In the genomic region with DNA sequence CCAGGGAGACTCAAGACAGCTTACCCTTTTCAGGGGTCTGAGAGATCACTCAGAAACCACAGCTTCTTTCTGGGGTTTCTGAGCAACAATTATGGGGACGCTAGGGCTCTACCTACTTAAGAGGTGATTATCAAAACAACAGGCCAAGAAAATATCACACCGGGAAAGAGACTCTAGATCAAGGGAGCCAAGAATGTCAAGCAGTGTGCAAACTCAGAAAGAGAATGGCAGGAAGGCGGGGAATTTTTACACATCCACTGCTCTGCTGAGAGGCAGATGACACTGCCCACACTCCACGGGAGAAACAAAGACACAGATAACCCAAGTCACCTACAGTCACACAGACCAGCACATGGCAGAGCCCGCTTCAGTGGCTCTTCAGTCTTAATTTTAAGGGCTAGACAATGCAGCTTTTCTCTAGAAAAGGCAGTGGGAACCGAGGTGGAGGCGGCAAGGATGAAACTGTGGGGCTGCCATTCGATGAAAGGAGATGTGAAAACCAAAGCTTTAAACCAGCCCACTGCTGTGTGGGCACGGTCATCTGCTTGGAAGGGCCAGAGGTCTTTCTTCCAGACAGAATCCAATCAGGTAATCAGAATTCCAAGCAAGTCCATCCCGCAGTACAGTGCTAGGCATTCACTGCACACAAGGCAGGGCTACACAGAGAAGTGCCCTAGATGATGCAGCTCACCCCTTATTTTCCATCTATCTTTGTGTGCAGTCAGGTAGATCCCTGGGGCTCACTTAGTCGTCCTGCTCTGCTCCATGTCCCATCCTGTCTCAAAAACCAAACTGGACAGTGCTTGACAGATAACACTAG, we compare ENCODE assay signal across 10 mouse cellular contexts. TPM values are rescaled to one million over a fixed set of nuclear protein-coding genes. Genes with fewer than 3 reads are reported as not detected.
A peak's percentile ranks its signal among the peaks of the same experiment; 100 is the strongest.
DNase-seq lines count a peak whose midpoint lies in the region; ATAC-seq lines count a peak whose summit lies in the region.
"Had no signal": no experiment of that assay in that cellular context is flagged by ENCODE, and none has a peak within 500 bp of the region (broad histone marks: within the 10 kb centered on the region; RNA-seq: fewer than 3 reads in every experiment).

No protein-coding gene starts in this region.

- no peak for DNase-seq in heart, embryonic 10.5 days (ENCODE audit: low spot score)
- no peak for DNase-seq in heart, postnatal 4 days
- DNase-seq in neural tube, embryonic 10.5 days (ENCODE audit: extremely low spot score, low spot score) = no peak
- DNase-seq in hindbrain, embryonic 14.5 days (ENCODE audit: low spot score) = no peak
- no peak for DNase-seq in cerebellum, adult 9-11 months
- no peak for DNase-seq in adrenal gland, adult 8-10 months
- DNase-seq: lung, postnatal 36 days; retina, postnatal 1 day had no signal

- peak overlapping the region; percentile 31; the same call in 1 of the 2 replicates for H3K27ac ChIP-seq in heart, embryonic 10.5 days
- peak overlapping the region; percentile 4; the same call in 1 of the 2 replicates for H3K27ac ChIP-seq in neural tube, embryonic 13.5 days (replicated peaks)
- H3K27ac ChIP-seq in hindbrain, embryonic 14.5 days = 0 out of 2 replicates have a peak overlapping the region, but pooled peaks have one; percentile 53
- H3K27ac ChIP-seq in stomach, embryonic 15.5 days = 0 out of 2 replicates have a peak overlapping the region, but pooled peaks have one; percentile 23

- no peak for ATAC-seq in neural tube, embryonic 13.5 days (ENCODE audit: low read depth)
- no peak for ATAC-seq in hindbrain, embryonic 14.5 days (ENCODE audit: low FRiP score)
- no peak for ATAC-seq in stomach, embryonic 15.5 days (ENCODE audit: insufficient read depth, low FRiP score, low read depth)

- H3K9me3 ChIP-seq in heart, embryonic 10.5 days = no peaks in the 10 kb centered on the region
- no peaks in the 10 kb centered on the region for H3K9me3 ChIP-seq in neural tube, embryonic 13.5 days
- no peaks in the 10 kb centered on the region for H3K9me3 ChIP-seq in hindbrain, embryonic 14.5 days (ENCODE audit: control insufficient read depth, low read length)
- no peaks in the 10 kb centered on the region for H3K9me3 ChIP-seq in stomach, embryonic 15.5 days

- no peaks in the 10 kb centered on the region for H3K27me3 ChIP-seq in heart, embryonic 10.5 days (ENCODE audit: insufficient read depth, poor library complexity, severe bottlenecking)
- no peaks in the 10 kb centered on the region for H3K27me3 ChIP-seq in neural tube, embryonic 13.5 days
- no peaks in the 10 kb centered on the region for H3K27me3 ChIP-seq in hindbrain, embryonic 14.5 days (ENCODE audit: control insufficient read depth, insufficient read depth, low read length)
- H3K27me3 ChIP-seq in stomach, embryonic 15.5 days (replicated peaks) = no peaks in the 10 kb centered on the region

- 58% methylated on average over 11 of the region's 11 CpGs for WGBS in heart, embryonic 10.5 days
- WGBS in neural tube, embryonic 13.5 days = 48% methylated on average over 11 of the region's 11 CpGs
- 40% methylated on average over 11 of the region's 11 CpGs for WGBS in hindbrain, embryonic 14.5 days
- 68% methylated on average over 11 of the region's 11 CpGs for WGBS in stomach, embryonic 15.5 days

- no peak overlapping the region for H3K4me2 ChIP-seq in neural tube, embryonic 13.5 days
- no peak overlapping the region; the same call in 1 of the 2 replicates for H3K4me2 ChIP-seq in hindbrain, embryonic 14.5 days (replicated peaks)
- H3K4me2 ChIP-seq in stomach, embryonic 15.5 days = no peak overlapping the region

- peaks cover 41% of the 10 kb centered on the region for H3K4me1 ChIP-seq in heart, embryonic 10.5 days
- peaks cover 64% of the 10 kb centered on the region for H3K4me1 ChIP-seq in neural tube, embryonic 13.5 days (replicated peaks)
- peaks cover 34% of the 10 kb centered on the region for H3K4me1 ChIP-seq in hindbrain, embryonic 14.5 days (replicated peaks; ENCODE audit: control insufficient read depth, insufficient read depth, low read length)
- H3K4me1 ChIP-seq in stomach, embryonic 15.5 days = peaks cover 5% of the 10 kb centered on the region; the same call in 1 of the 2 replicates

- H3K4me3 ChIP-seq in heart, embryonic 10.5 days = no peak overlapping the region
- H3K4me3 ChIP-seq in neural tube, embryonic 13.5 days = no peak overlapping the region
- no peak overlapping the region for H3K4me3 ChIP-seq in hindbrain, embryonic 14.5 days (replicated peaks; ENCODE audit: low read length)
- H3K4me3 ChIP-seq in stomach, embryonic 15.5 days (replicated peaks) = no peak overlapping the region

- 0 out of 2 replicates have a peak overlapping the region, but pooled peaks have one; percentile 12 for H3K9ac ChIP-seq in neural tube, embryonic 13.5 days
- no peak overlapping the region for H3K9ac ChIP-seq in hindbrain, embryonic 14.5 days
- no peak overlapping the region for H3K9ac ChIP-seq in stomach, embryonic 15.5 days

- no peaks in the 10 kb centered on the region for H3K36me3 ChIP-seq in heart, embryonic 10.5 days
- H3K36me3 ChIP-seq in neural tube, embryonic 13.5 days = no peaks in the 10 kb centered on the region
- no peaks in the 10 kb centered on the region for H3K36me3 ChIP-seq in hindbrain, embryonic 14.5 days (replicated peaks; ENCODE audit: control insufficient read depth, insufficient read depth)
- no peaks in the 10 kb centered on the region for H3K36me3 ChIP-seq in stomach, embryonic 15.5 days

RNA-seq across cellular contexts. Expression of gene Ddhd1, which starts 8.7 kb away (rescaled TPM):
- 9.5 and 10.0 TPM in 2 replicates for polyA plus RNA-seq in heart, embryonic 10.5 days (2016; fragmentation: Nextera tagmentation; extraction: Ambion mirVana)
- 10 to 100 TPM; 17.7 to 19.8 TPM for total RNA-seq in heart, postnatal 4 days (2021)
- 17.8 and 21.8 TPM in 2 replicates for polyA plus RNA-seq in neural tube, embryonic 13.5 days (2015; fragmentation: Nextera tagmentation; extraction: Ambion mirVana)
- polyA plus RNA-seq in hindbrain, embryonic 14.5 days (2014; fragmentation: Nextera tagmentation; extraction: Ambion mirVana) = 28.4 and 28.7 TPM in 2 replicates
- 7.6 and 9.0 TPM in 2 replicates for polyA plus RNA-seq in stomach, embryonic 15.5 days (2015; fragmentation: Nextera tagmentation; extraction: Ambion mirVana)
- 10 to 100 TPM; 17.1 to 21.1 (median 18.9) TPM for total RNA-seq in adrenal gland, adult 8-10 months (2022)
